Mouse (Mus musculus) thymus, postnatal 0 days (tissue): ENCODE measurements around the gene Prss38. TPM values are rescaled to one million over a fixed set of nuclear protein-coding genes. Genes with fewer than 3 reads are reported as not detected.

Source experiments
- DNase-seq: peaks from one replicate; pipeline ENCODE4 v3.0.0-alpha.2; 2015; ENCODE audit warnings: low spot score
- microRNA-seq: library from miRNA; unstranded; fragments of <30 nt; microRNA quantifications from one replicate; pipeline ENCODE4, GENCODE M21; 2016; ENCODE audit warnings: borderline number of aligned reads
- polyA plus RNA-seq: library from polyadenylated mRNA; unstranded; fragments of >200 nt; fragmentation: Nextera tagmentation; extraction: Ambion mirVana; gene quantifications from 2 replicates; pipeline ENCODE4 v1.2.1, GENCODE M21; 2015

Gene Prss38
- polyA plus RNA-seq, 1 experiment from 2014 or later, result not detected

- no peak for DNase-seq
Measured at GRCm38 (mm10) chr11:59327625-59328024, 47.8 kb downstream of the Prss38 start.

GRCm38 (mm10) chr11:59324777-59325176 is 50.7 kb downstream of the Prss38 start:
- no peak for DNase-seq

- no peak for DNase-seq
Measured at GRCm38 (mm10) chr11:59322988-59323387, 52.5 kb downstream of the Prss38 start.

Small RNAs within 50 kb of the gene (microRNA-seq; reads per million reads assigned to microRNA genes)
- gene Gm24756, result not detected

Other genes starting within 250 kb of the Prss38 start
- gene Obscn, start 239.3 kb downstream of the Prss38 start, polyA plus RNA-seq, result 0.04 and 0.13 TPM in 2 replicates
- 5.3 and 5.7 TPM in 2 replicates for gene Iba57, start 211.9 kb downstream of the Prss38 start, polyA plus RNA-seq
- gene Gjc2, start 192.4 kb downstream of the Prss38 start, polyA plus RNA-seq, result 0.18 and 0.26 TPM in 2 replicates
- 92.3 and 93.0 TPM in 2 replicates for gene Guk1, start 183.4 kb downstream of the Prss38 start, polyA plus RNA-seq
- gene Mrpl55, start 173.2 kb downstream of the Prss38 start, polyA plus RNA-seq, result 106 and 110 TPM in 2 replicates
- 36.6 and 45.7 TPM in 2 replicates for gene 2310033P09Rik, start 167.3 kb downstream of the Prss38 start, polyA plus RNA-seq
- gene Arf1, start 147.4 kb downstream of the Prss38 start, polyA plus RNA-seq, result 488 and 519 TPM in 2 replicates
- gene Wnt3a, start 84.9 kb downstream of the Prss38 start, polyA plus RNA-seq, result 0.13 and 0.20 TPM in 2 replicates
- 1.2 TPM in 2 replicates for gene Wnt9a, start 68.7 kb downstream of the Prss38 start, polyA plus RNA-seq
- 10.4 and 11.8 TPM in 2 replicates for gene Jmjd4, start 74.4 kb upstream of the Prss38 start, polyA plus RNA-seq
- 45.1 and 49.5 TPM in 2 replicates for gene Snap47, start 75.5 kb upstream of the Prss38 start, polyA plus RNA-seq
- gene Zfp867, start 96.8 kb upstream of the Prss38 start, polyA plus RNA-seq, result 3.3 and 3.8 TPM in 2 replicates
- 14.9 and 15.0 TPM in 2 replicates for gene Zkscan17, start 151.1 kb upstream of the Prss38 start, polyA plus RNA-seq
- 0.49 TPM in 2 replicates for gene Nlrp3, start 165.9 kb upstream of the Prss38 start, polyA plus RNA-seq
- not detected in 2 replicates for gene Olfr222, start 200.6 kb upstream of the Prss38 start, polyA plus RNA-seq
- gene Olfr223, start 217.6 kb upstream of the Prss38 start, polyA plus RNA-seq, result not detected in 2 replicates